Mouse (Mus musculus) G1E-ER4 (cell line): ENCODE data around the gene Rrp36. TPM values are rescaled to one million over a fixed set of nuclear protein-coding genes. Genes with fewer than 3 reads are reported as not detected.

Source experiments
- GATA1 ChIP-seq: IDR thresholded peaks from one replicate; pipeline ENCODE4 v1.8.0; 2012; ENCODE audit warnings: low read length, inconsistent platforms
- polyA plus RNA-seq: library from polyadenylated mRNA; stranded (reverse); fragments of >175 nt; gene quantifications from 2 replicates; pipeline ENCODE4 v1.2.3, GENCODE M21; 2012

Rrp36 gene
- polyA plus RNA-seq, 1 experiment, result 49.7 TPM

GRCm38 (mm10) chr17:46644152-46644805 is 29.9 kb downstream of the Rrp36 start:
- no peak for TF ChIP-seq GATA1

- TF ChIP-seq GATA1, result no peak
These were observed 32.1 kb downstream of the Rrp36 start for GRCm38 (mm10) chr17:46642060-46642459.

- TF ChIP-seq GATA1, result no peak
These were observed 34.2 kb downstream of the Rrp36 start for GRCm38 (mm10) chr17:46639929-46640328.

GRCm38 (mm10) chr17:46636831-46637523 is 37.2 kb downstream of the Rrp36 start:
- TF ChIP-seq GATA1, result no peak

GRCm38 (mm10) chr17:46629685-46630441 is 44.3 kb downstream of the Rrp36 start:
- TF ChIP-seq GATA1, result no peak

- no peak for TF ChIP-seq GATA1
These were observed 45.1 kb downstream of the Rrp36 start, which contains the start of gene Ptk7 for GRCm38 (mm10) chr17:46628791-46629684. Gene Ptk7 (minus strand): TSS chr17:46629504.

GRCm38 (mm10) chr17:46628471-46628790 is 45.7 kb downstream of the Rrp36 start:
- no peak for TF ChIP-seq GATA1

- no peak for TF ChIP-seq GATA1
These were observed 46.7 kb downstream of the Rrp36 start for GRCm38 (mm10) chr17:46627409-46627808.

- no peak for TF ChIP-seq GATA1
These were observed 49.6 kb downstream of the Rrp36 start for GRCm38 (mm10) chr17:46624598-46624997.

GRCm38 (mm10) chr17:46623819-46624557 is 50.2 kb downstream of the Rrp36 start:
- TF ChIP-seq GATA1, result no peak

- TF ChIP-seq GATA1, result no peak
These were observed 51.9 kb downstream of the Rrp36 start for GRCm38 (mm10) chr17:46622269-46622668.

GRCm38 (mm10) chr17:46621324-46621723 is 52.8 kb downstream of the Rrp36 start:
- no peak for TF ChIP-seq GATA1

- no peak for TF ChIP-seq GATA1
These were observed 54.3 kb downstream of the Rrp36 start for GRCm38 (mm10) chr17:46619683-46620357.
